Comparison of ENCODE assay signal across 15 mouse cellular contexts in the genomic region with DNA sequence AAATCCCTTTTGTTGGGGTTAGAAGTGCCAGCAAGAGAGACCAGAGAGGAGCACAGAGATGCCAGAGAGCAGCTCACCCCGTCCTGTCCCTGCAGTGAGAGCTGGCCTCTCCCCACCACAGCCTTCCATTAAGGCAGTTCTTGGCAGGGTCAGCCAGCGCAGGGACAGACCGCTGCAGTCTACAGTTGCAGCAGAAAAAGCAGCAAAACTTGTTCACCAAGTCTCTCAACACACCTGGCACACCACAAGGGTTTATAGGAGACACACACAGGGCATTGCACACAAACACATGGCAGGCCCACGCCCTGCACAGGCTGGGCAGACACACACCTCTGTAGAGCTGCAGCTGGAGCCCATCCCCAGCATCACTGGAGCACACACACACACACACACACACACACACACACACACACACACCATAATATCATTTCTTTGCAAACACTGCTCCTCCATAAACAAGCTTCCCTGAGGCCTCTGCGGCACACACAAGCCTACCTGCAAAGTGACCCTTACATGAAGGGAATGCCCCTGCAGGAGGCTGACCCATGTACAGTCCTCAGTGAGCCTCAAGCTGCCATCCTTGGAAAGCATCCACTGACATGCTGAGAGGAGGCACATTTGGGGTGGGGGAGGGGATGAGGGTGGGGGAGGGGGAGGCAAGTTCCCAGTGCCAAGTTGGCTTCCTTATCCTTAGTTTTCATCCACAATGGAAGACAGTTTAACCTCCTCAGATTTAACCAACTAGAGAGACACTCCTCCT. TPM values are rescaled to one million over a fixed set of nuclear protein-coding genes. Genes with fewer than 3 reads are reported as not detected.
A peak's percentile ranks its signal among the peaks of the same experiment; 100 is the strongest.
DNase-seq lines count a peak whose midpoint lies in the region; ATAC-seq lines count a peak whose summit lies in the region.
"Had no signal": no experiment of that assay in that cellular context is flagged by ENCODE, and none has a peak within 500 bp of the region (broad histone marks: within the 10 kb centered on the region; RNA-seq: fewer than 3 reads in every experiment).

No protein-coding gene starts in this region.

- H3K9me3 ChIP-seq in kidney, embryonic 15.5 days (replicated peaks): no peaks in the 10 kb centered on the region
- no peaks in the 10 kb centered on the region for H3K9me3 ChIP-seq in midbrain, embryonic 10.5 days (replicated peaks)
- H3K9me3 ChIP-seq in midbrain, embryonic 13.5 days: no peaks in the 10 kb centered on the region
- H3K9me3 ChIP-seq in stomach, embryonic 16.5 days (replicated peaks; ENCODE audit: control insufficient read depth, low read length): no peaks in the 10 kb centered on the region

- H3K27ac ChIP-seq in kidney, embryonic 15.5 days: 0 out of 2 replicates have a peak overlapping the region, but pooled peaks have one; percentile 35
- H3K27ac ChIP-seq in midbrain, embryonic 10.5 days (replicated peaks): peak overlapping the region; percentile 55
- no peak overlapping the region for H3K27ac ChIP-seq in midbrain, embryonic 13.5 days
- peak overlapping the region; percentile 92 for H3K27ac ChIP-seq in stomach, embryonic 16.5 days (ENCODE audit: low read length)
- H3K27ac ChIP-seq: liver, embryonic 14.5 days had no signal

- WGBS in kidney, embryonic 15.5 days: 81% methylated on average over 5 of the region's 5 CpGs
- 75% methylated on average over 5 of the region's 5 CpGs for WGBS in midbrain, embryonic 10.5 days
- 89% methylated on average over 5 of the region's 5 CpGs for WGBS in midbrain, embryonic 13.5 days
- WGBS in stomach, embryonic 16.5 days: 61% methylated on average over 5 of the region's 5 CpGs

- H3K27me3 ChIP-seq in kidney, embryonic 15.5 days: no peaks in the 10 kb centered on the region
- no peaks in the 10 kb centered on the region for H3K27me3 ChIP-seq in midbrain, embryonic 10.5 days (ENCODE audit: low read depth, poor library complexity, severe bottlenecking)
- H3K27me3 ChIP-seq in midbrain, embryonic 13.5 days: peaks cover 13% of the 10 kb centered on the region; the same call in 1 of the 2 replicates
- H3K27me3 ChIP-seq in stomach, embryonic 16.5 days (ENCODE audit: control insufficient read depth, insufficient read depth, low read length): no peaks in the 10 kb centered on the region
- H3K27me3 ChIP-seq: Patski had no signal

- no peak for ATAC-seq in kidney, embryonic 15.5 days (replicated peaks; ENCODE audit: low FRiP score)
- no peak for ATAC-seq in midbrain, embryonic 13.5 days
- peak; percentile 38; the same call in 1 of the 2 replicates for ATAC-seq in stomach, embryonic 16.5 days (ENCODE audit: insufficient read depth, low FRiP score)
- ATAC-seq: Patski had no signal

- no peak overlapping the region for H3K4me2 ChIP-seq in kidney, embryonic 15.5 days
- H3K4me2 ChIP-seq in midbrain, embryonic 13.5 days (replicated peaks): no peak overlapping the region
- no peak overlapping the region for H3K4me2 ChIP-seq in stomach, embryonic 16.5 days (ENCODE audit: low read depth, low read length)
- H3K4me2 ChIP-seq: heart, embryonic 11.5 days had no signal

- peak; percentile 63 to 70 for DNase-seq in cerebellum, postnatal 14 days
- no peak for DNase-seq in cerebellum, adult 18-20 months
- no peak for DNase-seq in kidney, postnatal 36 days
- no peak for DNase-seq in midbrain, embryonic 10.5 days (ENCODE audit: low spot score)
- DNase-seq in spleen, postnatal 36 days (ENCODE audit: low spot score in 2 of 2): no peak
- DNase-seq: cerebellum, adult 11-12 months; kidney, adult 18-20 months; thymus, postnatal 14 days had no signal

- no peak overlapping the region for H3K9ac ChIP-seq in kidney, embryonic 15.5 days
- H3K9ac ChIP-seq in midbrain, embryonic 13.5 days (replicated peaks): no peak overlapping the region
- H3K9ac ChIP-seq in stomach, embryonic 16.5 days (ENCODE audit: low read length): peak overlapping the region; percentile 44
- H3K9ac ChIP-seq: liver, embryonic 14.5 days had no signal

- no peaks in the 10 kb centered on the region for H3K36me3 ChIP-seq in kidney, embryonic 15.5 days
- no peaks in the 10 kb centered on the region for H3K36me3 ChIP-seq in midbrain, embryonic 10.5 days
- H3K36me3 ChIP-seq in midbrain, embryonic 13.5 days: no peaks in the 10 kb centered on the region
- no peaks in the 10 kb centered on the region for H3K36me3 ChIP-seq in stomach, embryonic 16.5 days (ENCODE audit: control insufficient read depth, insufficient read depth, low read length)

- H3K4me1 ChIP-seq in kidney, embryonic 15.5 days: peaks cover 91% of the 10 kb centered on the region
- H3K4me1 ChIP-seq in midbrain, embryonic 10.5 days: peaks cover 57% of the 10 kb centered on the region
- H3K4me1 ChIP-seq in midbrain, embryonic 13.5 days (replicated peaks): peaks cover 20% of the 10 kb centered on the region
- peaks cover 52% of the 10 kb centered on the region for H3K4me1 ChIP-seq in stomach, embryonic 16.5 days (ENCODE audit: control insufficient read depth, insufficient read depth, low read length)

- H3K4me3 ChIP-seq in kidney, embryonic 15.5 days (replicated peaks): no peak overlapping the region
- H3K4me3 ChIP-seq in midbrain, embryonic 10.5 days: no peak overlapping the region
- H3K4me3 ChIP-seq in midbrain, embryonic 13.5 days (replicated peaks): no peak overlapping the region
- H3K4me3 ChIP-seq in stomach, embryonic 16.5 days (replicated peaks; ENCODE audit: low read length): no peak overlapping the region

RNA-seq across cellular contexts. Expression of gene Sema4c, which starts 16.2 kb away (rescaled TPM):
- polyA plus RNA-seq in kidney, embryonic 15.5 days (2015; fragmentation: Nextera tagmentation; extraction: Ambion mirVana): 19.3 and 23.3 TPM in 2 replicates
- 20.8 and 26.3 TPM in 2 replicates for polyA plus RNA-seq in midbrain, embryonic 10.5 days (2016; fragmentation: Nextera tagmentation; extraction: Ambion mirVana)
- 33.4 and 35.4 TPM in 2 replicates for polyA plus RNA-seq in midbrain, embryonic 13.5 days (2015; fragmentation: Nextera tagmentation; extraction: Ambion mirVana)
- 10.0 and 10.6 TPM in 2 replicates for polyA plus RNA-seq in stomach, embryonic 16.5 days (2015; fragmentation: Nextera tagmentation; extraction: Ambion mirVana)

RNA-seq across cellular contexts. Expression of gene Ankrd39, which starts 27.1 kb away (rescaled TPM):
- polyA plus RNA-seq in kidney, embryonic 15.5 days (2015; fragmentation: Nextera tagmentation; extraction: Ambion mirVana): 26.2 and 26.3 TPM in 2 replicates
- polyA plus RNA-seq in midbrain, embryonic 10.5 days (2016; fragmentation: Nextera tagmentation; extraction: Ambion mirVana): 17.8 and 21.2 TPM in 2 replicates
- 22.1 and 22.3 TPM in 2 replicates for polyA plus RNA-seq in midbrain, embryonic 13.5 days (2015; fragmentation: Nextera tagmentation; extraction: Ambion mirVana)
- 26.7 and 30.5 TPM in 2 replicates for polyA plus RNA-seq in stomach, embryonic 16.5 days (2015; fragmentation: Nextera tagmentation; extraction: Ambion mirVana)

RNA-seq across cellular contexts. Expression of gene Gm42417, which starts 35.1 kb away (rescaled TPM):
- 0.32 and 0.75 TPM in 2 replicates for polyA plus RNA-seq in kidney, embryonic 15.5 days (2015; fragmentation: Nextera tagmentation; extraction: Ambion mirVana)
- polyA plus RNA-seq in midbrain, embryonic 10.5 days (2016; fragmentation: Nextera tagmentation; extraction: Ambion mirVana): 0.69 TPM in 1 of 2 replicates, not detected in the other
- not detected in 2 replicates for polyA plus RNA-seq in midbrain, embryonic 13.5 days (2015; fragmentation: Nextera tagmentation; extraction: Ambion mirVana)
- 1.9 TPM in 1 of 2 replicates, not detected in the other for polyA plus RNA-seq in stomach, embryonic 16.5 days (2015; fragmentation: Nextera tagmentation; extraction: Ambion mirVana)
- polyA plus RNA-seq: forebrain, embryonic 11.5 days; heart, embryonic 11.5 days; liver, embryonic 14.5 days had no signal

RNA-seq across cellular contexts. Expression of gene Ankrd23, which starts 37.7 kb away (rescaled TPM):
- polyA plus RNA-seq in kidney, embryonic 15.5 days (2015; fragmentation: Nextera tagmentation; extraction: Ambion mirVana): 21.8 and 22.1 TPM in 2 replicates
- polyA plus RNA-seq in midbrain, embryonic 10.5 days (2016; fragmentation: Nextera tagmentation; extraction: Ambion mirVana): 16.3 and 17.4 TPM in 2 replicates
- 16.1 and 19.0 TPM in 2 replicates for polyA plus RNA-seq in midbrain, embryonic 13.5 days (2015; fragmentation: Nextera tagmentation; extraction: Ambion mirVana)
- polyA plus RNA-seq in stomach, embryonic 16.5 days (2015; fragmentation: Nextera tagmentation; extraction: Ambion mirVana): 18.0 and 21.7 TPM in 2 replicates

Comparison
In these comparisons a context has a peak if more than half of its experiments do, and no peak if none do; other contexts are left out.
1. DNase-seq: peak in cerebellum, postnatal 14 days (2 of 2); none in cerebellum, adult 18-20 months (0 of 2), kidney, postnatal 36 days (0 of 2), midbrain, embryonic 10.5 days (single experiment) and spleen, postnatal 36 days (0 of 2).